Mouse (Mus musculus): Measurements from ENCODE around the gene Cpeb2. TPM values are rescaled to one million over a fixed set of nuclear protein-coding genes. Genes with fewer than 3 reads are reported as not detected.

Gene Cpeb2
- polyA plus RNA-seq, 1 experiment from 2014 or later: 12.9 TPM

DNA sequence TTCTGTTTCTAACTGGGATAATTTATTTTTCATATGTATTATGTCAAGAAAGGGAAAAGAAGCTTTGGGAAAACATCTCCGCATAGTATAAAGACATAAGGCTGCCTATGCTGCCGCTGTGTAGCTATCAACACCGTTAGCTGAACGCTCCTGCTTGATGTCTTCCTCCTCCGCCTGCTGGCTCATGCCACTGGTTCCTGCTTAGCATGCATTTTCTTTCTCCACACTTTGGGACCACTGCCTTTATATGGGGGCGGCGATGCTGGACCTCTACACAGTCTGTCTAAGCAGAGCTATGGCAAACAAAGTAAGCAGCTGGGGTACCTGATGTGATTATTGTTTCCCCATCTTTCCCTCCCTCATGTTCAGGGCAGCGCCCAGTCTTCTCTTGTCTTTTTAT is 13.3 kb downstream of the Cpeb2 start:
- H3K9me3 ChIP-seq: no peaks in the 10 kb centered on the region
- H3K4me2 ChIP-seq: no peak overlapping the region
- H3K4me3 ChIP-seq: no peak overlapping the region
- no peak overlapping the region for H3K9ac ChIP-seq
- no peaks in the 10 kb centered on the region for H3K27me3 ChIP-seq
- H3K4me1 ChIP-seq (replicated peaks): peaks cover 33% of the 10 kb centered on the region
- no peak for ATAC-seq (ENCODE audit: low read depth)
- no peak overlapping the region for H3K27ac ChIP-seq (replicated peaks)
- WGBS: 90% methylated on average over 8 of the region's 8 CpGs
- peaks cover 23% of the 10 kb centered on the region for H3K36me3 ChIP-seq

GRCm38 (mm10) chr5:43246954-43247353 is 14.0 kb downstream of the Cpeb2 start:
- Histone ChIP-seq H3K27me3 (no peaks in the 10 kb centered on the region), H3K4me1 (replicated peaks) (peaks cover 27% of the 10 kb centered on the region), H3K9ac (no peak overlapping the region), H3K36me3 (peaks cover 23% of the 10 kb centered on the region), H3K27ac (replicated peaks) (no peak overlapping the region), H3K4me3 (no peak overlapping the region), H3K9me3 (no peaks in the 10 kb centered on the region), H3K4me2 (no peak overlapping the region)
- 83% methylated on average over 6 of the region's 6 CpGs for WGBS
- ATAC-seq (ENCODE audit: low read depth): no peak

DNA sequence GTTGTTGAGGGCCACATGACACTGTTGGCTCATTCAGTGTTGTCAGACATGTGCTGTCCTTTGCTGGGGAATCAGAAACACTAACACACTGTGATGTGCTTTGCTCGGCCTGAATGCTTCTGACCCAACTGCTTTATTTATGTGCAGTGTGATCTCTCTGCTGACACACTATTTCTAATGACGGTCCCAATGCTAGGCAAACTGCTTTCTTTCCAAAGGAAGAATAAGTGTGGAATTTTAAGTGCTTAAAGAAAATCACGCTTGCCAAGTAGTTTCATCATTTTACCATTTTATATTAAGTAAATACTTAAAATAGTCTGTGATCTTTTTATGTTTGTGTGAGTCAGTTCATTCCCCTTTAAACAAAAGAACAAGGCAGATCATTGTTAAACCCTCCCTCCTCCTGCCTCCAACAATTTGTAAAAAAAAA is 15.0 kb downstream of the Cpeb2 start:
- peak; percentile 63; the same call in 1 of the 2 replicates for ATAC-seq (ENCODE audit: low read depth)
- Histone ChIP-seq H3K4me1 (replicated peaks) (peaks cover 23% of the 10 kb centered on the region; the same call in 1 of the 2 replicates), H3K9me3 (no peaks in the 10 kb centered on the region), H3K4me2 (no peak overlapping the region), H3K27ac (replicated peaks) (no peak overlapping the region; the same call in 1 of the 2 replicates), H3K4me3 (no peak overlapping the region), H3K36me3 (peaks cover 23% of the 10 kb centered on the region), H3K9ac (no peak overlapping the region), H3K27me3 (no peaks in the 10 kb centered on the region)
- WGBS: 31% methylated on average over 3 of the region's 3 CpGs

GRCm38 (mm10) chr5:43257490-43257889 is 24.5 kb downstream of the Cpeb2 start:
- Histone ChIP-seq H3K9me3 (no peaks in the 10 kb centered on the region), H3K27ac (replicated peaks) (no peak overlapping the region), H3K4me1 (replicated peaks) (0 out of 2 replicates have a peak, but pooled peaks cover 6% of the 10 kb centered on the region), H3K9ac (no peak overlapping the region), H3K27me3 (no peaks in the 10 kb centered on the region), H3K4me3 (no peak overlapping the region), H3K36me3 (no peaks in the 10 kb centered on the region), H3K4me2 (no peak overlapping the region)
- ATAC-seq (ENCODE audit: low read depth): no peak
- 76% methylated on average over 2 of the region's 2 CpGs for WGBS

GRCm38 (mm10) chr5:43258472-43259142 is 25.6 kb downstream of the Cpeb2 start:
- no peaks in the 10 kb centered on the region for H3K9me3 ChIP-seq
- H3K4me1 ChIP-seq (replicated peaks): 0 out of 2 replicates have a peak, but pooled peaks cover 3% of the 10 kb centered on the region
- no peaks in the 10 kb centered on the region for H3K36me3 ChIP-seq
- ATAC-seq (ENCODE audit: low read depth): no peak
- no peak overlapping the region for H3K9ac ChIP-seq
- no peaks in the 10 kb centered on the region for H3K27me3 ChIP-seq
- 93% methylated on average over 3 of the region's 3 CpGs for WGBS
- no peak overlapping the region for H3K27ac ChIP-seq (replicated peaks)
- no peak overlapping the region for H3K4me2 ChIP-seq
- H3K4me3 ChIP-seq: no peak overlapping the region

GRCm38 (mm10) chr5:43261814-43262213 is 28.8 kb downstream of the Cpeb2 start:
- Histone ChIP-seq H3K27ac (replicated peaks) (no peak overlapping the region), H3K36me3 (0 out of 2 replicates have a peak, but pooled peaks cover 3% of the 10 kb centered on the region), H3K4me2 (no peak overlapping the region), H3K4me1 (replicated peaks) (0 out of 2 replicates have a peak, but pooled peaks cover 3% of the 10 kb centered on the region), H3K9ac (no peak overlapping the region), H3K9me3 (no peaks in the 10 kb centered on the region), H3K4me3 (no peak overlapping the region), H3K27me3 (no peaks in the 10 kb centered on the region)
- WGBS: 63% methylated on average over 6 of the region's 6 CpGs
- ATAC-seq (ENCODE audit: low read depth): no peak

- H3K9me3 ChIP-seq: no peaks in the 10 kb centered on the region
- H3K27ac ChIP-seq (replicated peaks): no peak overlapping the region
- H3K9ac ChIP-seq: no peak overlapping the region
- 86% methylated on average over 4 of the region's 4 CpGs for WGBS
- no peak for ATAC-seq (ENCODE audit: low read depth)
- 0 out of 2 replicates have a peak, but pooled peaks cover 3% of the 10 kb centered on the region for H3K36me3 ChIP-seq
- no peak overlapping the region for H3K4me2 ChIP-seq
- H3K4me1 ChIP-seq (replicated peaks): no peaks in the 10 kb centered on the region
- H3K4me3 ChIP-seq: no peak overlapping the region
- no peaks in the 10 kb centered on the region for H3K27me3 ChIP-seq
Observed at GRCm38 (mm10) chr5:43263951-43264350, 31.0 kb downstream of the Cpeb2 start.

DNA sequence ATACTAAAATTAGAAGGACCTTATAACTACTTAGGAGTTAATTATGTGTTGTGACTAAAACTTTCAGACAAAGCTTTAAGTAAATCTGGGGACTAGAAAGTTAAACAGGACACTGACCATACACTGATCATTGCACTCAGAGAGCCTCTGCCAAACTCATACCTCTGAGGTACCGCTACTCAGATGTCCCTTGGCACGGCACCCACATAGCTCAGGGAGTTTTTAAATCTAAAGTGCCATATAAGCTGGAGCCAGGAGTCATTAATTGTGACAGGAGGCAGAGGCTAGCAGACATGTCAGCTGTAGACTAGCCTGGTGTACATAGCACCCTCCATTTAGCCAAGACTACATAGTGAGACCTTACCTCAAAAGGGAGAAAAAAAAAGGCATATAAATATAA is 31.7 kb downstream of the Cpeb2 start:
- 79% methylated on average over 2 of the region's 2 CpGs for WGBS
- H3K4me2 ChIP-seq: no peak overlapping the region
- H3K27me3 ChIP-seq: no peaks in the 10 kb centered on the region
- peaks cover 8% of the 10 kb centered on the region; the same call in 1 of the 2 replicates for H3K36me3 ChIP-seq
- H3K27ac ChIP-seq (replicated peaks): no peak overlapping the region
- no peak for ATAC-seq (ENCODE audit: low read depth)
- H3K9ac ChIP-seq: no peak overlapping the region
- no peaks in the 10 kb centered on the region for H3K4me1 ChIP-seq (replicated peaks)
- no peaks in the 10 kb centered on the region for H3K9me3 ChIP-seq
- no peak overlapping the region for H3K4me3 ChIP-seq

- H3K4me2 ChIP-seq: no peak overlapping the region
- no peak overlapping the region for H3K27ac ChIP-seq (replicated peaks)
- H3K36me3 ChIP-seq: peaks cover 26% of the 10 kb centered on the region
- no peak overlapping the region for H3K4me3 ChIP-seq
- H3K9me3 ChIP-seq: no peaks in the 10 kb centered on the region
- no peak for ATAC-seq (ENCODE audit: low read depth)
- no peak overlapping the region for H3K9ac ChIP-seq
- H3K27me3 ChIP-seq: no peaks in the 10 kb centered on the region
- H3K4me1 ChIP-seq (replicated peaks): peaks cover 3% of the 10 kb centered on the region; the same call in 1 of the 2 replicates
- WGBS: 90% methylated on average over 1 of the region's 1 CpGs
Observed at GRCm38 (mm10) chr5:43277982-43278381, 45.0 kb downstream of the Cpeb2 start.

DNA sequence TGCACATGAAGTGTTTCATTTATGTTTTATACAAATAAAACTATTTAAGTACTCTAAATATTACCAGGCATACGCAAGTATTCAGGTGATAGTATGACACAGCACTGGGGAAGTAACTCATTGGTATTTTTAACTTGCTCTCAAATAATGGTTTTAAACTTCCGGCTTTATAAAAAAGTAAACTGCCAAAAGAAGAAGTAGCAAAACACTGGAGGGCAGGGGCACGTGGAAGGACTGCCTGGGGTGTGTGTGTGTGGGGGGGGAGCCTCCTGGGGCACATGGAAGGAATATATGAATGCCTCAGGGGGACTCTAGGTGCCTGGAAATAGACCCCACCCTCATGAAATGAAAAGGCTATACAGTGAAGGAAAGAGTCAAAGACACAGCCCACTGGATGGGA is 46.8 kb downstream of the Cpeb2 start:
- no peak overlapping the region for H3K9ac ChIP-seq
- no peak for ATAC-seq (ENCODE audit: low read depth)
- H3K4me2 ChIP-seq: no peak overlapping the region
- H3K4me1 ChIP-seq (replicated peaks): peaks cover 3% of the 10 kb centered on the region; the same call in 1 of the 2 replicates
- H3K36me3 ChIP-seq: peaks cover 40% of the 10 kb centered on the region
- WGBS: 85% methylated on average over 3 of the region's 3 CpGs
- H3K9me3 ChIP-seq: no peaks in the 10 kb centered on the region
- no peak overlapping the region for H3K4me3 ChIP-seq
- H3K27me3 ChIP-seq: no peaks in the 10 kb centered on the region
- no peak overlapping the region for H3K27ac ChIP-seq (replicated peaks)

DNA sequence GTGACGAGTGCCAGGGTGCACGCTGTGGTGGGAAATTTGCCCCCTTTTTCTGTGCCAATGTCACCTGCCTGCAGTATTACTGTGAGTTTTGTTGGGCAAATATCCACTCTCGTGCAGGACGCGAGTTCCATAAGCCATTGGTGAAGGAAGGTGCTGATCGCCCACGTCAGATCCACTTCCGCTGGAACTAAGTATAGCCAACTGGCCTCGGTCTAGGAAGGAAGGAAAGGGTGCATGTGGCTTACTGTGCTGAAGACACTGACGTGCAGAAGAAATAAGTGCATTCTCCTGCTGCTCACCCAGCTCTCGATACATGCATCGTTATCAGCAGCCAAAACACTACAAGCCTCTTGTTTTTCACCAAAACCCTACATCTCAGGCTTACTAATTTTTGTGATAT is 52.8 kb downstream of the Cpeb2 start:
- peaks cover 66% of the 10 kb centered on the region for H3K36me3 ChIP-seq
- H3K27me3 ChIP-seq: no peaks in the 10 kb centered on the region
- no peak overlapping the region for H3K4me3 ChIP-seq
- H3K4me1 ChIP-seq (replicated peaks): no peaks in the 10 kb centered on the region
- no peaks in the 10 kb centered on the region for H3K9me3 ChIP-seq
- no peak overlapping the region for H3K27ac ChIP-seq (replicated peaks)
- H3K9ac ChIP-seq: no peak overlapping the region
- WGBS: 87% methylated on average over 12 of the region's 12 CpGs
- no peak for ATAC-seq (ENCODE audit: low read depth)
- H3K4me2 ChIP-seq: no peak overlapping the region

- Histone ChIP-seq H3K9me3 (no peaks in the 10 kb centered on the region), H3K36me3 (peaks cover 43% of the 10 kb centered on the region), H3K4me3 (no peak overlapping the region), H3K27me3 (no peaks in the 10 kb centered on the region), H3K4me2 (no peak overlapping the region), H3K27ac (replicated peaks) (no peak overlapping the region), H3K4me1 (replicated peaks) (no peaks in the 10 kb centered on the region), H3K9ac (no peak overlapping the region)
- 82% methylated on average over 8 of the region's 8 CpGs for WGBS
- ATAC-seq (ENCODE audit: low read depth): no peak
Observed at GRCm38 (mm10) chr5:43289752-43290446, 56.9 kb downstream of the Cpeb2 start.

All from neural tube, embryonic 13.5 days (tissue).